Mouse (Mus musculus): ENCODE data around the gene Pick1. TPM values are rescaled to one million over a fixed set of nuclear protein-coding genes. Genes with fewer than 3 reads are reported as not detected.

The Pick1 gene
- polyA plus RNA-seq, 1 experiment from 2014 or later = 36.5 TPM

GRCm38 (mm10) chr15:79258521-79258920, 29.5 kb downstream of the Pick1 start:
- no peak for ATAC-seq (replicated peaks; ENCODE audit: extremely low read depth, insufficient read depth, low FRiP score)
- 40% methylated on average over 17 of the region's 17 CpGs for WGBS
- Histone ChIP-seq H3K4me3 (ENCODE audit: low read length) (no peak overlapping the region), H3K27me3 (ENCODE audit: control insufficient read depth, insufficient read depth, low read length) (peaks cover 18% of the 10 kb centered on the region), H3K9ac (ENCODE audit: low read length) (no peak overlapping the region), H3K27ac (ENCODE audit: low read length) (no peak overlapping the region), H3K4me1 (ENCODE audit: control insufficient read depth, insufficient read depth, low read length) (peaks cover 10% of the 10 kb centered on the region), H3K9me3 (replicated peaks; ENCODE audit: control insufficient read depth, low read length) (no peaks in the 10 kb centered on the region), H3K36me3 (ENCODE audit: control insufficient read depth, insufficient read depth) (no peaks in the 10 kb centered on the region), H3K4me2 (ENCODE audit: low read depth, low read length) (no peak overlapping the region)

DNA sequence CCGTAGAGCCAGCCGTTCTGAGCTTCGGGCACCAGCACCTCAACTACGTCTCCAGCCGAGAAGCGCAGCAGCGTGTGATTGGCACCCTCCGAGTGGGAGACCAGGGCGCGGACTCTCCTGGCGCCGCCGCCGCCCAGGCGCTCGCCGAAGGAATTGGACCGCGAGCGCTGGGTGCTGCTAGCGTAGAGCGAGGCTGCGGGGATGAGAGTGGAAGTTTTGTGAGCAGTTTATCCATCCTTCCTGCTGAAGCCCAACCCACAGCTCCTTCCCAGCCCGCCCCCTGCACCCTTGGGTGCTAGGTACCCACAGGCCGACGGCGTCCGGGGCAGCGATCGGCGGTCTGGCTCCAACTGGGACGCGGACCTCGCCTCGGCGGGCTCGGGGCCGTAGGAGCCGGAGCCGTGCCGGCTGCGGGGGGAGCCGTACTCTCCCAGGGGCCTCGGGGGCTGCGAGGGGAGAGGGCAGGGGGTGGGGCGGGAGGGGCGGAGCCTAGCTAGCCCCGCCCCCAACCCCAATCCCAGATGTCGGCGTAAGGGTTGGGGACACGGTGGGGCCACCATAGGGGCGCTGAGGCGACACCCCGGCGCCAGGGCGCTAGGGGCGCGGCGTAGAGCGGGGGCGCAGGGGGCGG, 32.2 kb downstream of the Pick1 start:
- Histone ChIP-seq H3K36me3 (ENCODE audit: control insufficient read depth, insufficient read depth) (no peaks in the 10 kb centered on the region), H3K9me3 (replicated peaks; ENCODE audit: control insufficient read depth, low read length) (no peaks in the 10 kb centered on the region), H3K9ac (ENCODE audit: low read length) (peak overlapping the region; percentile 74), H3K27me3 (ENCODE audit: control insufficient read depth, insufficient read depth, low read length) (peaks cover 16% of the 10 kb centered on the region), H3K4me1 (ENCODE audit: control insufficient read depth, insufficient read depth, low read length) (peaks cover 10% of the 10 kb centered on the region), H3K4me3 (ENCODE audit: low read length) (peak overlapping the region; percentile 58), H3K4me2 (ENCODE audit: low read depth, low read length) (peak overlapping the region; percentile 95), H3K27ac (ENCODE audit: low read length) (peak overlapping the region; percentile 15; the same call in 1 of the 2 replicates)
- WGBS = under 1% methylated on average over 58 of the region's 62 CpGs
- ATAC-seq (replicated peaks; ENCODE audit: extremely low read depth, insufficient read depth, low FRiP score) = peak; percentile 79

GRCm38 (mm10) chr15:79261757-79262156, 32.8 kb downstream of the Pick1 start:
- Histone ChIP-seq H3K27ac (ENCODE audit: low read length) (peak overlapping the region; percentile 15; the same call in 1 of the 2 replicates), H3K4me1 (ENCODE audit: control insufficient read depth, insufficient read depth, low read length) (peaks cover 10% of the 10 kb centered on the region), H3K9me3 (replicated peaks; ENCODE audit: control insufficient read depth, low read length) (no peaks in the 10 kb centered on the region), H3K4me3 (ENCODE audit: low read length) (peak overlapping the region; percentile 58), H3K27me3 (ENCODE audit: control insufficient read depth, insufficient read depth, low read length) (peaks cover 16% of the 10 kb centered on the region), H3K9ac (ENCODE audit: low read length) (peak overlapping the region; percentile 74), H3K36me3 (ENCODE audit: control insufficient read depth, insufficient read depth) (no peaks in the 10 kb centered on the region), H3K4me2 (ENCODE audit: low read depth, low read length) (peak overlapping the region; percentile 95)
- WGBS = under 1% methylated on average over 28 of the region's 28 CpGs
- ATAC-seq (replicated peaks; ENCODE audit: extremely low read depth, insufficient read depth, low FRiP score) = peak; percentile 26; the same call in 1 of the 2 replicates

DNA sequence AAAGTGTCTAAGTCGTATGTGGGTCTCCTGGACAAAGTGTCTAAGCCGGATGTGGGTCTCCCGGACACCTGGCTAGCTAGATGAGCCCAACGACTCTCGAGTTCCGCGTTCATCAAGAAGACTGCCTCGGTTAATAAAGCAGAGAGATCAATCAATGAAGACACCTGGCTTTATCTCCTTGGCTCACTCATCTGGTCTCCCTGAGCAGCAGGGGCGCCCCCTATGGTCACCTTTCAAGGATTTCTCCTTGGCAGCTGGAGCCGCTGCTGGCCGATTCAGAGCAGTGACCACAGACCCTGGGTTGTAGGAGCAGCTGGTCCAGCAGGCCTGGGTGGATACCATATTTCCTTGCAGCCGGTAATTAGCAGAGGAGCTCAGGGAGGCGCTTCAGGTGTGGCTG, 33.4 kb downstream of the Pick1 start:
- 28% methylated on average over 13 of the region's 13 CpGs for WGBS
- Histone ChIP-seq H3K36me3 (ENCODE audit: control insufficient read depth, insufficient read depth) (no peaks in the 10 kb centered on the region), H3K27me3 (ENCODE audit: control insufficient read depth, insufficient read depth, low read length) (peaks cover 16% of the 10 kb centered on the region), H3K4me1 (ENCODE audit: control insufficient read depth, insufficient read depth, low read length) (peaks cover 10% of the 10 kb centered on the region), H3K4me3 (ENCODE audit: low read length) (peak overlapping the region; percentile 58; the same call in 1 of the 2 replicates), H3K9me3 (replicated peaks; ENCODE audit: control insufficient read depth, low read length) (no peaks in the 10 kb centered on the region), H3K9ac (ENCODE audit: low read length) (peak overlapping the region; percentile 28; the same call in 1 of the 2 replicates), H3K4me2 (ENCODE audit: low read depth, low read length) (peak overlapping the region; percentile 95), H3K27ac (ENCODE audit: low read length) (peak overlapping the region; percentile 20; the same call in 1 of the 2 replicates)
- no peak for ATAC-seq (replicated peaks; ENCODE audit: extremely low read depth, insufficient read depth, low FRiP score)

- peak overlapping the region; percentile 28; the same call in 1 of the 2 replicates for H3K9ac ChIP-seq (ENCODE audit: low read length)
- ATAC-seq (replicated peaks; ENCODE audit: extremely low read depth, insufficient read depth, low FRiP score) = no peak
- H3K27ac ChIP-seq (ENCODE audit: low read length) = peak overlapping the region; percentile 20; the same call in 1 of the 2 replicates
- no peaks in the 10 kb centered on the region for H3K9me3 ChIP-seq (replicated peaks; ENCODE audit: control insufficient read depth, low read length)
- no peaks in the 10 kb centered on the region for H3K36me3 ChIP-seq (ENCODE audit: control insufficient read depth, insufficient read depth)
- peaks cover 16% of the 10 kb centered on the region for H3K27me3 ChIP-seq (ENCODE audit: control insufficient read depth, insufficient read depth, low read length)
- no peak overlapping the region; the same call in 1 of the 2 replicates for H3K4me2 ChIP-seq (ENCODE audit: low read depth, low read length)
- no peak overlapping the region for H3K4me3 ChIP-seq (ENCODE audit: low read length)
- 83% methylated on average over 3 of the region's 3 CpGs for WGBS
- peaks cover 10% of the 10 kb centered on the region for H3K4me1 ChIP-seq (ENCODE audit: control insufficient read depth, insufficient read depth, low read length)
These were observed 33.9 kb downstream of the Pick1 start for GRCm38 (mm10) chr15:79262786-79263309.

- Histone ChIP-seq H3K36me3 (ENCODE audit: control insufficient read depth, insufficient read depth) (no peaks in the 10 kb centered on the region), H3K27me3 (ENCODE audit: control insufficient read depth, insufficient read depth, low read length) (peaks cover 16% of the 10 kb centered on the region), H3K4me2 (ENCODE audit: low read depth, low read length) (no peak overlapping the region), H3K9me3 (replicated peaks; ENCODE audit: control insufficient read depth, low read length) (no peaks in the 10 kb centered on the region), H3K27ac (ENCODE audit: low read length) (no peak overlapping the region), H3K4me3 (ENCODE audit: low read length) (no peak overlapping the region), H3K9ac (ENCODE audit: low read length) (no peak overlapping the region), H3K4me1 (ENCODE audit: control insufficient read depth, insufficient read depth, low read length) (peaks cover 10% of the 10 kb centered on the region)
- no peak for ATAC-seq (replicated peaks; ENCODE audit: extremely low read depth, insufficient read depth, low FRiP score)
- 92% methylated on average over 6 of the region's 6 CpGs for WGBS
These were observed 34.8 kb downstream of the Pick1 start for GRCm38 (mm10) chr15:79263726-79264125.

DNA sequence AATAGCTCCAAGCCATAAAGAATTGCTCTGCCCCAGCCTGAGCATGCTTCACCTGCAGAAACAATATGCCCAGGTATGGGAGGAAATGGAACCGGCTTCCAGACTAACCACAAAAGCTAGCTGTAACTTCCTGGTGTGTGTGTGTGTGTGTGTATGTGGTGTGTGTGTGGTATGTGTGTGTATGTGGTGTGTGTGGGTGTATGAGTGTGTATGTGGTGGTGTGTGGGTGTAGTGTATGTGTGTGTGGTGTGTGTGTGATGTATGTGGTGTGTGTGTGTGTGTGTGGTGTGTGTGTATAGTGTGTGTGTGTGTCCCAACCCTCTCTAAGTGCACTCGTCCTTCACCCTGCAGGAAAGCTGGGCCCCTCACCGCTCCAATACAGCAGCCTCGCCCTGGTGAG, 36.4 kb downstream of the Pick1 start:
- H3K9ac ChIP-seq (ENCODE audit: low read length) = no peak overlapping the region
- WGBS = 50% methylated on average over 4 of the region's 4 CpGs
- no peak overlapping the region for H3K4me2 ChIP-seq (ENCODE audit: low read depth, low read length)
- no peak for ATAC-seq (replicated peaks; ENCODE audit: extremely low read depth, insufficient read depth, low FRiP score)
- H3K27me3 ChIP-seq (ENCODE audit: control insufficient read depth, insufficient read depth, low read length) = peaks cover 18% of the 10 kb centered on the region
- no peaks in the 10 kb centered on the region for H3K36me3 ChIP-seq (ENCODE audit: control insufficient read depth, insufficient read depth)
- no peak overlapping the region for H3K27ac ChIP-seq (ENCODE audit: low read length)
- no peaks in the 10 kb centered on the region for H3K9me3 ChIP-seq (replicated peaks; ENCODE audit: control insufficient read depth, low read length)
- no peak overlapping the region for H3K4me3 ChIP-seq (ENCODE audit: low read length)
- H3K4me1 ChIP-seq (ENCODE audit: control insufficient read depth, insufficient read depth, low read length) = peaks cover 12% of the 10 kb centered on the region

GRCm38 (mm10) chr15:79268521-79268920, 39.5 kb downstream of the Pick1 start:
- H3K4me2 ChIP-seq (ENCODE audit: low read depth, low read length) = no peak overlapping the region
- peaks cover 4% of the 10 kb centered on the region for H3K27me3 ChIP-seq (ENCODE audit: control insufficient read depth, insufficient read depth, low read length)
- no peak for ATAC-seq (replicated peaks; ENCODE audit: extremely low read depth, insufficient read depth, low FRiP score)
- no peak overlapping the region for H3K9ac ChIP-seq (ENCODE audit: low read length)
- no peaks in the 10 kb centered on the region for H3K36me3 ChIP-seq (ENCODE audit: control insufficient read depth, insufficient read depth)
- no peak overlapping the region for H3K4me3 ChIP-seq (ENCODE audit: low read length)
- 25% methylated on average over 1 of the region's 1 CpGs for WGBS
- H3K9me3 ChIP-seq (replicated peaks; ENCODE audit: control insufficient read depth, low read length) = no peaks in the 10 kb centered on the region
- H3K27ac ChIP-seq (ENCODE audit: low read length) = no peak overlapping the region
- peaks cover 10% of the 10 kb centered on the region for H3K4me1 ChIP-seq (ENCODE audit: control insufficient read depth, insufficient read depth, low read length)
